Mouse (Mus musculus) C2C12 (cell line): ENCODE data around the gene Zfhx3. TPM values are rescaled to one million over a fixed set of nuclear protein-coding genes. Genes with fewer than 3 reads are reported as not detected.

Source experiments
- H3K27me3 ChIP-seq: one replicate; pipeline ENCODE4 v1.6.1; 2011; ENCODE audit not compliant: control insufficient read depth, insufficient read depth, insufficient read length
- H3K36me3 ChIP-seq: one replicate; pipeline ENCODE4 v1.6.1; 2011; ENCODE audit not compliant: control insufficient read depth, insufficient read depth
- H3K4me3 ChIP-seq: one replicate; pipeline ENCODE4 v1.5.1; 2011; ENCODE audit warnings: mild to moderate bottlenecking, control low read depth; ENCODE audit not compliant: poor library complexity, insufficient read depth, severe bottlenecking
- H3K79me2 ChIP-seq: one replicate; pipeline ENCODE4 v1.6.1; 2011; ENCODE audit not compliant: control insufficient read depth, insufficient read depth
- H3K79me3 ChIP-seq: one replicate; pipeline ENCODE4 v1.6.1; 2011; ENCODE audit warnings: low read depth, control low read depth
- H3ac ChIP-seq: one replicate; pipeline ENCODE3; 2011; ENCODE audit warnings: low read depth; ENCODE audit not compliant: control insufficient read depth, insufficient read length
- CEBPB ChIP-seq: IDR thresholded peaks from one replicate; pipeline ENCODE4 v1.6.1; 2011; ENCODE audit warnings: low read depth, mild to moderate bottlenecking, control low read depth, moderate library complexity
- CTCF ChIP-seq: IDR thresholded peaks from one replicate; pipeline ENCODE4 v1.5.1; 2011; ENCODE audit not compliant: control insufficient read depth, insufficient read depth, insufficient read length
- FOSL1 ChIP-seq: IDR thresholded peaks from one replicate; pipeline ENCODE4 v1.8.0; 2011; ENCODE audit warnings: mild to moderate bottlenecking, low read length; ENCODE audit not compliant: poor library complexity, insufficient read depth, severe bottlenecking
- MAX ChIP-seq: IDR thresholded peaks from one replicate; pipeline ENCODE4 v1.6.1; 2011; ENCODE audit warnings: mild to moderate bottlenecking, control low read depth
- MYOD1 ChIP-seq: IDR thresholded peaks from one replicate; pipeline ENCODE4 v1.6.1; 2011; ENCODE audit warnings: low read depth; ENCODE audit not compliant: control insufficient read depth, insufficient read length
- MYOG ChIP-seq: IDR thresholded peaks from one replicate; pipeline ENCODE4 v1.6.1; 2011; ENCODE audit not compliant: control insufficient read depth, insufficient read length; ENCODE audit errors: extremely low read depth
- USF1 ChIP-seq: IDR thresholded peaks from one replicate; pipeline ENCODE4 v1.6.1; 2011; ENCODE audit warnings: low read depth, mild to moderate bottlenecking, control low read depth, moderate library complexity
- polyA plus RNA-seq: library from polyadenylated mRNA; unstranded; fragments of >200 nt; fragmentation: generic; extraction: Trizol; gene quantifications from one replicate; pipeline ENCODE4 v1.2.1, GENCODE M21; 2012; ENCODE audit warnings: missing spikeins

Gene Zfhx3
- polyA plus RNA-seq, 1 experiment, result 4.3 TPM

DNA sequence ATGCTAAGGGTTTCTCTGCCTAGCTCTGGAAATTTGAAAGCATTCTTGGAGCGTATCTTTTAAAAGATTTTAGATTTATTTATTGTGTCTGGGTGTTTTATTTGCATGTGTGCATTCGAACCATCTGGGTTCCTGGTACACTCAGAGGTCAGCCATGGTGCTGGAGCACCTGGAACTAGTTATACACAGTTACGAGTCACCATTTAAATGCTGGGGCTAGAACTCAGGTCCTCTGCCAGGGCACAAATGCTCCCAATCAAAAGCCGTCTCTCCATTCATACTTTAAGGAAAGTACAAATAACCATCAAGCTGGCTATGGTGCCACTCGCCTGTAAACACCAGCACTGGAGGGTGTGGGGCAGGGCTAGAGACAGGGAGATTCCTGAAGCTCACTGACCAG is 1047.4 kb downstream of the Zfhx3 start:
- no peaks in the 10 kb centered on the region for H3K79me3 ChIP-seq
- no peak overlapping the region for H3ac ChIP-seq
- H3K4me3 ChIP-seq, result no peak overlapping the region
- H3K79me2 ChIP-seq, result no peaks in the 10 kb centered on the region
- TF ChIP-seq MYOG (no peak), CTCF (no peak)
- H3K36me3 ChIP-seq, result no peaks in the 10 kb centered on the region
- H3K27me3 ChIP-seq, result no peaks in the 10 kb centered on the region

DNA sequence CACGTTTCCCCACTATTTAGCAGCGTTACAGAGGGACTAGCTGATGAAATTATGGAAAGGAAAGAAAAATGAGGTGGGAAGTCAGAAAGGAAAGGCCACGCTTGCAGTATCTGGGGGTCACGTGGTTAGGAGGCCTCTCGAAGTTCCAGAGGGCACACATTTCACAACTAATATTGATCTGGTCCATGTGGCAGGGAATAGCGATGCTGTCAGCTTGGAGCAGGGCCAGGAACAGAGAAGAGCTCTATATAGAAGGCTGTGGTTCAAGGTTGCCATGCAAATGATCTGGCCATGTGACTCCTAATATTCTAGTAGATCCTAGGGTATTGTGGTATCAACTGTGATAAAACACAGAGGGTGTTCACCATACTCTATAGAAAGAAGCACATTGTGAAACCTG is 1048.1 kb downstream of the Zfhx3 start:
- TF ChIP-seq CTCF, result no peak
- TF ChIP-seq FOSL1, result no peak
- no peak for TF ChIP-seq MAX
- no peak for TF ChIP-seq USF1
- TF ChIP-seq MYOD1, result no peak
- no peak for TF ChIP-seq MYOG
- TF ChIP-seq CEBPB, result no peak
- no peaks in the 10 kb centered on the region for H3K79me3 ChIP-seq
- H3K36me3 ChIP-seq, result no peaks in the 10 kb centered on the region
- H3K4me3 ChIP-seq, result no peak overlapping the region
- no peak overlapping the region for H3ac ChIP-seq
- H3K27me3 ChIP-seq, result no peaks in the 10 kb centered on the region
- no peaks in the 10 kb centered on the region for H3K79me2 ChIP-seq

DNA sequence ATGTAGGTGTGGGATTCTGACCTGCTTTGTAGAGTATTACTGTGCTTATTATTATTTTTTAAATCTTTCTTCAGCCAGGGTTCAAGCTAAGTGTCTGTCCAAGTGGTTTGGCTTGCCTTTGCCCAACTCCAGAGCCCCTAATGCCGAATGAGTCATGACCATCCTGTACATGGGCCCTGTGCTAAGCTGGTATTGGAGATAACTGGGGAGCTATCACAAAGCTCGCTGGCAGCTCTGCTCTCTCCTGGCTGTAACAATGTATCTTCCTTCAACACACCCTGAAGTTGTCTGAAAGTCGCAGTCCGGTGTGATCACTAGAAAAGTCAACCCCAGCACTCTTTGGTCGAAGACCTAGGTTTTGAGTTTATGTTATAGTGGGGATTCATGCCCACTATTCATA is 1049.0 kb downstream of the Zfhx3 start:
- H3K79me3 ChIP-seq, result no peaks in the 10 kb centered on the region
- no peaks in the 10 kb centered on the region for H3K36me3 ChIP-seq
- H3ac ChIP-seq, result no peak overlapping the region
- no peaks in the 10 kb centered on the region for H3K79me2 ChIP-seq
- H3K27me3 ChIP-seq, result no peaks in the 10 kb centered on the region
- no peak overlapping the region for H3K4me3 ChIP-seq
- no peak for TF ChIP-seq MAX
- no peak for TF ChIP-seq MYOG
- TF ChIP-seq FOSL1, result no peak
- no peak for TF ChIP-seq MYOD1
- no peak for TF ChIP-seq CTCF
- TF ChIP-seq CEBPB, result no peak
- TF ChIP-seq USF1, result no peak

DNA sequence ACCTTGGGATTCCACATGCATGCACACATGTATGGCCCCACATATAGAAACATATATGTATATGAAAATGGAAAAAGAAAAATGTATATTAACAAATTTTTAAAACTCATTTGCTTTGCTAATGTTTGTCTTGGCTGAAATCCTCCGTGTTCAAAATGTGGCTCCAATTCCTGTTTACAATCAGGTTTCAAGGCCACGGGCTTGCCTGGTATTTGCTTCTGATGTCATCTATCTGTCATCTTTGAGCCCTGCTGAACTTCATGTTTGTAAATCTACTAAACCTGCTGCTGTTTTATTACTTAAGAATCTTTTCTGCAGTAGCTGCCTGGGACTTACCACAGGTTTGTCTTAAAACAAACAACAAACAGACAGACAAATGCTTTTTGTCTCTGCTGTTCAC is 1051.3 kb downstream of the Zfhx3 start:
- H3ac ChIP-seq, result no peak overlapping the region
- TF ChIP-seq MAX, result no peak
- TF ChIP-seq MYOG, result no peak
- no peak for TF ChIP-seq USF1
- no peak for TF ChIP-seq CTCF
- TF ChIP-seq FOSL1, result no peak
- no peak for TF ChIP-seq CEBPB
- TF ChIP-seq MYOD1, result no peak

DNA sequence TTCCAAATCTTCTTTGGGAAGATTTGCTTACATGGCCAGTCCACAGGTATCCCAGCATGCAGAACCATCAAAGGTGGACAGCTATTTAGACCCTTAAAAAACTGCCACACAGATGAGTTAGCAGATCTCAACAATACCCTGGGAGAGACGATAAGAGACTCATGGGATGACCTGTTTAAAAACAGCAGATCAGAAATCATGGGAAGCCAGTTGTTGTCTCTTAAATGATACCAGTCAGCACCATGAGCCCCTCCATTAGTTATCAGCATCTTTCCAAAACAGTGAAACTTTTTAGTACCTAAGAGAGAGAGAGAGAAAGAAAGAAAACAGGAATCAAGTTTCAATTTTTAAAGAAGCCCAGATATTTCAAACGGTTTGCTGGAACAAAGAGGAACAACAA is 1051.7 kb downstream of the Zfhx3 start:
- no peaks in the 10 kb centered on the region for H3K27me3 ChIP-seq
- H3K79me2 ChIP-seq, result no peaks in the 10 kb centered on the region
- TF ChIP-seq USF1 (no peak), FOSL1 (no peak), CEBPB (no peak), MYOD1 (no peak), CTCF (no peak), MYOG (no peak), MAX (no peak)
- no peaks in the 10 kb centered on the region for H3K79me3 ChIP-seq
- no peak overlapping the region for H3ac ChIP-seq
- H3K36me3 ChIP-seq, result no peaks in the 10 kb centered on the region
- H3K4me3 ChIP-seq, result no peak overlapping the region

More for the DNA sequence above, 1051.3 kb downstream of the Zfhx3 start:
- no peaks in the 10 kb centered on the region for H3K27me3 ChIP-seq
- H3K79me2 ChIP-seq, result no peaks in the 10 kb centered on the region
- H3K4me3 ChIP-seq, result no peak overlapping the region
- no peaks in the 10 kb centered on the region for H3K79me3 ChIP-seq
- H3K36me3 ChIP-seq, result no peaks in the 10 kb centered on the region

DNA sequence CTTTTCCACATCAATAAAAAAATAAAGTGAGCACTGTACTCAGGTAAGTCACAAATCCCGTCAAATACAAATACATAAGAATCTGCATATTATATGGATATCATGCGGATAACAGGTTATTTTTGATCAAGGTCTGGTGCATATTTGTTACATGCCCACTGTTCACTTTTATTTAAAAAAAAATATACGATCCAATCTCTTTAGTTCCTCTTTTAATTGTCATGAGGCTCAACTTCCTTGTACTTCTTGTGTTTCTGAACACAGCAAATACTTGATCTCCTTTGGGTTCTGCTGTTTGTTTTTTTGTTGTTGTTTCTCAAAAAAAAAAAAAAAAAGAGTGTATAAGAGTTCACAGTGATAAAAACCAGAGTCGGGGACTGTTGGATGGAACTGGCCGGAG is 1052.4 kb downstream of the Zfhx3 start:
- Histone ChIP-seq H3ac (no peak overlapping the region), H3K36me3 (no peaks in the 10 kb centered on the region), H3K79me2 (no peaks in the 10 kb centered on the region), H3K4me3 (no peak overlapping the region), H3K79me3 (no peaks in the 10 kb centered on the region), H3K27me3 (no peaks in the 10 kb centered on the region)
- TF ChIP-seq FOSL1, result no peak
- TF ChIP-seq CTCF, result no peak
- TF ChIP-seq MAX, result no peak
- no peak for TF ChIP-seq USF1
- no peak for TF ChIP-seq MYOG
